Mouse (Mus musculus) heart, postnatal 0 days (tissue): ENCODE results near the gene Lipt2. TPM values are rescaled to one million over a fixed set of nuclear protein-coding genes. Genes with fewer than 3 reads are reported as not detected.
A peak's percentile ranks its signal among the peaks of the same experiment; 100 is the strongest.

Experiments
- ATAC-seq: fragments of 200-750 bp; cut with Nextera tagmentation; 2 replicates; pipeline ENCODE4 v1.8.0; 2017; ENCODE audit warnings: low read depth, moderate number of reproducible peaks, moderate library complexity; ENCODE audit not compliant: insufficient read depth
- DNase-seq: peaks from one replicate; pipeline ENCODE4 v3.0.0-alpha.2; 2016; ENCODE audit warnings: low spot score
- H3K27ac ChIP-seq: fragments of 300-500 bp; sonication (generic); 2 replicates; pipeline ENCODE4 v1.5.1; 2014; ENCODE audit warnings: low read depth, mild to moderate bottlenecking
- H3K27me3 ChIP-seq: fragments of 300-500 bp; sonication (generic); 2 replicates; pipeline ENCODE4 v1.6.1; 2014; ENCODE audit warnings: low read length, mixed read lengths; ENCODE audit not compliant: control insufficient read depth, insufficient read depth
- H3K36me3 ChIP-seq: fragments of 300-500 bp; sonication (generic); replicated peaks from 2 replicates; pipeline ENCODE4 v1.6.1; 2014; ENCODE audit warnings: low read length, mixed read lengths; ENCODE audit not compliant: control insufficient read depth, insufficient read depth
- H3K4me1 ChIP-seq: fragments of 300-500 bp; sonication (generic); 2 replicates; pipeline ENCODE4 v1.6.1; 2014; ENCODE audit warnings: antibody characterized with exemption; ENCODE audit not compliant: control insufficient read depth, insufficient read depth
- H3K4me2 ChIP-seq: fragments of 300-500 bp; sonication (generic); 2 replicates; pipeline ENCODE4 v1.6.1; 2014; ENCODE audit warnings: low read depth, mild to moderate bottlenecking, low read length, moderate library complexity
- H3K4me3 ChIP-seq: fragments of 300-500 bp; sonication (generic); 2 replicates; pipeline ENCODE4 v1.5.1; 2014; ENCODE audit warnings: low read depth, low read length
- H3K9ac ChIP-seq: fragments of 300-500 bp; sonication (generic); replicated peaks from 2 replicates; pipeline ENCODE4 v1.6.1; 2014; ENCODE audit warnings: low read depth, low read length, mixed read lengths
- H3K9me3 ChIP-seq: fragments of 300-500 bp; sonication (generic); replicated peaks from 2 replicates; pipeline ENCODE4 v1.6.1; 2016; ENCODE audit warnings: low read length; ENCODE audit not compliant: control insufficient read depth
- CTCF ChIP-seq: IDR thresholded peaks from 2 replicates; pipeline ENCODE4 v1.5.1; 2016; ENCODE audit warnings: antibody characterized with exemption, control low read depth, low read depth
- EP300 ChIP-seq: IDR thresholded peaks from 2 replicates; pipeline ENCODE4 v1.6.1; 2016; ENCODE audit warnings: antibody characterized with exemption, low read depth
- WGBS: fragments of 180-500 bp; shearing (Covaris S2); extraction: QIAGEN DNeasy Blood & Tissue Kit; methylation state at CpG from one replicate; pipeline ENCODE4 v1.1.7; 2014; 5-methylcytosine and 5-hydroxymethylcytosine counted together
- polyA plus RNA-seq: library from polyadenylated mRNA; unstranded; fragments of >200 nt; fragmentation: Nextera tagmentation; extraction: Ambion mirVana; gene quantifications from 2 replicates; pipeline ENCODE4 v1.2.1, GENCODE M21; 2015
- total RNA-seq: library from RNA; depleted of rRNA; stranded (reverse); fragments of >200 nt; gene quantifications from 2 replicates; pipeline ENCODE4 v1.2.3, GENCODE M21; 2014; ENCODE audit warnings: low replicate concordance

Gene Lipt2
- total and polyA plus RNA-seq, 2 experiments from 2014 or later, result 10.4 to 13.3 TPM

DNA sequence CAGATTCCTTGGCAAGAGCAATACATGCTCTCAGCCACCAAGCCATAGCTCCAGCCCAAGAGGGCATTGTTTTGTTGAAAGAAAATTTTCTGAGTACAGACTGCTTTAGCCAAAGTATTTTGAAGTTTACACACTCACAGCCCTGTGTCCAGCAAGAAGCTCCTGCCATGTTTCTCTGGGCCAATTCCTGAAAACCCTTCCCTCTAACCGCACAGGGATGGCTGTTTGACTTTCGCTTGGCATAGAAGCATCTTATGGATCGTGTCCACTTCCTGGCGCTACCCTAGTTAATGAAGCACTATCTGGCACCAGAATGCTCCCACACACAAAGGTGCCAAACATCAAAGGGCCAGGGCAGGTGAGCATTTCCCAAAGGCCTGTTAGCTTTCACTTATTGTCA, 10.5 kb upstream of the Lipt2 start:
- no peaks in the 10 kb centered on the region for H3K4me1 ChIP-seq
- ATAC-seq (no peak), DNase-seq (no peak)
- no peak overlapping the region for H3K27ac ChIP-seq
- no peaks in the 10 kb centered on the region for H3K9me3 ChIP-seq
- no peaks in the 10 kb centered on the region for H3K27me3 ChIP-seq
- no peak overlapping the region for H3K4me2 ChIP-seq
- no peak overlapping the region for H3K4me3 ChIP-seq
- no peak overlapping the region for H3K9ac ChIP-seq
- TF ChIP-seq CTCF (no peak), EP300 (no peak)
- WGBS, result 89% methylated on average over 4 of the region's 4 CpGs
- H3K36me3 ChIP-seq, result no peaks in the 10 kb centered on the region

DNA sequence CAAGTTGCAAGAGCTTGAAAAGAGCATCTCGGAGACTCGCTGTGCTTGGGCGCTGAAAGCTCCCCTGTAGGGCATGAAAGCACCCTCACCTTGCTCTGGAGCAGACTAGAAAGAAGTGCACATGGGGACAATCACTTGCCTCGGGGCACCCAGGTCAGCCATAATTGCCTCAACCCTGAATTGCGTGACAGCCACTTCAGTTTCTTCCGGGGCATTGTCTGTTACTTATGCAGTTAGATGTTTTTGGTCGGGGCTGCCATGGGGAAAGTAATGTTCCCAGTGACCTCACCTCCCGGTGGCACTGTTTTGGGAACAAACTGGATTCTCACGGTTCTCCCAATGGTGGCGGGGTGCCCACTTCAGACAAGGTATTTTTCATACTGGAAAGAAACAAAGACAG, 9.0 kb upstream of the Lipt2 start:
- Histone ChIP-seq H3K9me3 (no peaks in the 10 kb centered on the region), H3K27me3 (no peaks in the 10 kb centered on the region), H3K36me3 (no peaks in the 10 kb centered on the region), H3K4me1 (no peaks in the 10 kb centered on the region), H3K27ac (no peak overlapping the region), H3K4me3 (no peak overlapping the region), H3K9ac (no peak overlapping the region), H3K4me2 (no peak overlapping the region)
- 54% methylated on average over 10 of the region's 10 CpGs for WGBS
- TF ChIP-seq CTCF (no peak), EP300 (no peak)
- DNase-seq, result no peak
- no peak for ATAC-seq

DNA sequence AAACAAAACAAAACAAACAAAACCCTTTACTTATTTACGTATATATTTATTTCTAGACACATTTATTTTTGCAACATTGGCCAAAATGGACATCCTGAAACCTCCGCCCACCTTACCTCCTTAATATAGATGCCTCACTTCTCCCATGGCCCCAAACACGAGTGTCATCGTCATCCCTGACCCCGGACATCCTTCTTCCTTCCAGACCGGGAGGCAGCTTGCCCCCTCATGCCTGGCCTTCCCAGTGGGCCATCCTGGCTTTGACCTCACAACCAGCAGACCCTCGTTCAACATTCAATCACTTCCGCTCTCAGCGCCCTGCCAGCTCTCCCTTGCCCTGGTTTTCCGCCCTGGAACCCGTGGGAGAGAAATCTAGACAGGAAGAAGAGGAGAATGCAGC, 8.5 kb upstream of the Lipt2 start:
- no peak for DNase-seq
- Histone ChIP-seq H3K4me1 (no peaks in the 10 kb centered on the region), H3K27ac (no peak overlapping the region), H3K36me3 (no peaks in the 10 kb centered on the region), H3K9ac (no peak overlapping the region), H3K4me3 (no peak overlapping the region), H3K27me3 (no peaks in the 10 kb centered on the region), H3K4me2 (no peak overlapping the region), H3K9me3 (no peaks in the 10 kb centered on the region)
- WGBS, result 69% methylated on average over 11 of the region's 11 CpGs
- TF ChIP-seq CTCF (no peak), EP300 (no peak)
- no peak for ATAC-seq

DNA sequence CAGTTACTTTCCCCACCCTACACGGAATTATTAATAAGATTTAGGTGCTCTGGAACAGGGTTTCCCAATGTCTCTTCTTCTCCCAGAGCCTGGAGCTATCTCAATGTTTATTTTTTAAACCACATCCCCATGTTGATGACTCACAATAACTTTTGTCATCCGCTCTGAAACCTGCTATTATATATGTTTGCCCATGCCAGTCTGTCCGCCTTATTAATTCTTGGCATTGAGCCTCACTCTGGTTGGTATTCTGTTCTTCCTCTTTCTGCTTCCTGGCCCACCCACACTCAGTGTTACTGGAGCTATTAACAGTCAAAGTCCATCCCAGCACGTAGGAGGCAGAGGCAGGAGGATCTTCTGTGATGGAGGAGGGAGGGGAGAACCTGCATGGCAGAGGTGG, 1.4 kb upstream of the Lipt2 start:
- Histone ChIP-seq H3K9me3 (no peaks in the 10 kb centered on the region), H3K27ac (no peak overlapping the region), H3K36me3 (no peaks in the 10 kb centered on the region), H3K4me2 (no peak overlapping the region), H3K4me3 (no peak overlapping the region), H3K27me3 (no peaks in the 10 kb centered on the region), H3K9ac (no peak overlapping the region), H3K4me1 (no peaks in the 10 kb centered on the region)
- WGBS, result 71% methylated on average over 4 of the region's 4 CpGs
- no peak for ATAC-seq
- no peak for DNase-seq
- no peak for TF ChIP-seq EP300
- no peak for TF ChIP-seq CTCF

DNA sequence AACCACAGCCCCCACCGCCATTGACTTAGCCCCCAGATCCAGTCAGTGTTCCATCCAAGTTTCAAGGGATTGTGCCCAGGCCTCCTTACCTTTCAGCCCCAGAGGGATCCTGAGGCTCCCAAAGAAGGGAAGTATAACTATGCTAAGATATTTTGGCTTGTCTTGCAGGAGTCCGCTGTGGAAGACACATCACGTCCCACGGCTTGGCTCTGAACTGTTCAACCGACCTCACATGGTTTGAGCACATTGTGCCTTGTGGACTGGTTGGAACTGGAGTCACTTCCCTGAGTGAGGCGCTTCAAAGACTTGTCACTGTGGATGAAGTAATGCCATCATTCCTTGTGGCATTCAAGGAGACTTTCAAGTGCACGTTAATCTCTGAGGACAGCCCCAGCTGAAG, 929 bp downstream of the Lipt2 start:
- peak overlapping the region; percentile 60 for H3K4me3 ChIP-seq
- H3K36me3 ChIP-seq, result no peaks in the 10 kb centered on the region
- ATAC-seq (no peak), DNase-seq (no peak)
- TF ChIP-seq EP300 (no peak), CTCF (no peak)
- no peaks in the 10 kb centered on the region for H3K27me3 ChIP-seq
- H3K4me2 ChIP-seq, result peak overlapping the region; percentile 74
- no peaks in the 10 kb centered on the region for H3K4me1 ChIP-seq
- 61% methylated on average over 7 of the region's 7 CpGs for WGBS
- no peaks in the 10 kb centered on the region for H3K9me3 ChIP-seq
- H3K9ac ChIP-seq, result peak overlapping the region; percentile 55
- peak overlapping the region; percentile 90 for H3K27ac ChIP-seq

DNA sequence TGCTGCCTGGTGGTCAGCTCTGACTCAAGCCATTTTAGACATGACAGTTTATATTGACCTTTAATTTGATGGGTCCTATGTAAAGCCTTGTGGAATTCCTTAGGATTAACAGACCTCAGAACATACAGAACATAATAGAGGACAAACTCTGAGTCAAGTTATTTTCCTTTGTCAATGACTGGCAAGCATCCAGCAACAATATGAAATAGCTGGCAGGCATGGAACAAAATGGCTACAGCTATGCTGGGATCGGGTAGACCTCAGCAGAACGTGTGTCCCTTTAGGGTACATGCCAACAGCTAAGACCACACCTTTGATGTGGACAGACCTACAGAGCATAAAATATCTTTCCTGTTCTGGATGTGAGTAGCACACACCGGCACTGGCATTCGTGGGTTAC, 4.4 kb downstream of the Lipt2 start:
- H3K36me3 ChIP-seq, result no peaks in the 10 kb centered on the region
- WGBS, result 54% methylated on average over 4 of the region's 4 CpGs

More for the DNA sequence above, 4.4 kb downstream of the Lipt2 start:
- Histone ChIP-seq H3K9ac (no peak overlapping the region), H3K4me3 (no peak overlapping the region), H3K27me3 (no peaks in the 10 kb centered on the region), H3K9me3 (no peaks in the 10 kb centered on the region), H3K4me1 (no peaks in the 10 kb centered on the region), H3K27ac (no peak overlapping the region), H3K4me2 (no peak overlapping the region)
- TF ChIP-seq EP300 (no peak), CTCF (no peak)
- ATAC-seq (no peak), DNase-seq (no peak)
